Mouse (Mus musculus) urinary bladder, adult 2 months (tissue): ENCODE results near the gene Aif1. TPM values are rescaled to one million over a fixed set of nuclear protein-coding genes. Genes with fewer than 3 reads are reported as not detected.

Experiments
- DNase-seq: peaks from one replicate; pipeline ENCODE4 v3.0.0; 2022; ENCODE audit warnings: low spot score
- polyA plus RNA-seq: library from polyadenylated mRNA; depleted of rRNA; stranded (reverse); fragments of >200 nt; gene quantifications from 2 replicates; pipeline ENCODE4 v1.2.3, GENCODE M21; 2012

Aif1 gene
- polyA plus RNA-seq, 1 experiment, result 11.2 TPM

GRCm38 (mm10) chr17:35166352-35167035, 9.4 kb downstream of the Aif1 start:
- DNase-seq, result no peak

- DNase-seq, result no peak
Observed at GRCm38 (mm10) chr17:35165451-35166155, 10.3 kb downstream of the Aif1 start.

- peak; percentile 93 for DNase-seq
Observed at GRCm38 (mm10) chr17:35164568-35165450, 11.1 kb downstream of the Aif1 start, which contains the start of gene Prrc2a. Prrc2a (minus strand) TSS chr17:35164897.

GRCm38 (mm10) chr17:35164218-35164567, 11.7 kb downstream of the Aif1 start:
- no peak for DNase-seq

- no peak for DNase-seq
Observed at GRCm38 (mm10) chr17:35163326-35164081, 12.4 kb downstream of the Aif1 start.

- no peak for DNase-seq
Observed at GRCm38 (mm10) chr17:35162730-35163129, 13.1 kb downstream of the Aif1 start.

- DNase-seq, result no peak
Observed at GRCm38 (mm10) chr17:35162121-35162520, 13.7 kb downstream of the Aif1 start.

- no peak for DNase-seq
Observed at GRCm38 (mm10) chr17:35161421-35161820, 14.4 kb downstream of the Aif1 start.

GRCm38 (mm10) chr17:35159638-35160037, 16.2 kb downstream of the Aif1 start:
- DNase-seq, result no peak

- no peak for DNase-seq
Observed at GRCm38 (mm10) chr17:35158850-35159593, 16.8 kb downstream of the Aif1 start.

GRCm38 (mm10) chr17:35157661-35158175, 18.1 kb downstream of the Aif1 start:
- no peak for DNase-seq

GRCm38 (mm10) chr17:35157254-35157653, 18.6 kb downstream of the Aif1 start:
- no peak for DNase-seq

- DNase-seq, result no peak
Observed at GRCm38 (mm10) chr17:35156461-35157200, 19.2 kb downstream of the Aif1 start.

- DNase-seq, result no peak
Observed at GRCm38 (mm10) chr17:35155451-35155850, 20.4 kb downstream of the Aif1 start.

- DNase-seq, result no peak
Observed at GRCm38 (mm10) chr17:35154616-35155015, 21.3 kb downstream of the Aif1 start.

GRCm38 (mm10) chr17:35153931-35154330, 21.9 kb downstream of the Aif1 start:
- no peak for DNase-seq

GRCm38 (mm10) chr17:35153077-35153476, 22.8 kb downstream of the Aif1 start:
- DNase-seq, result no peak

- no peak for DNase-seq
Observed at GRCm38 (mm10) chr17:35152121-35152520, 23.7 kb downstream of the Aif1 start.

GRCm38 (mm10) chr17:35147922-35148639, 27.8 kb downstream of the Aif1 start:
- DNase-seq, result no peak
